Mouse (Mus musculus): ENCODE measurements around the gene Rnf135. TPM values are rescaled to one million over a fixed set of nuclear protein-coding genes. Genes with fewer than 3 reads are reported as not detected.
"Not testable (repeated sequence)": the region's sequence is repeated elsewhere in the genome, so short reads cannot be mapped to it uniquely, and the experiment has no call there.

Gene Rnf135
- polyA plus RNA-seq, 1 experiment: not detected

DNA sequence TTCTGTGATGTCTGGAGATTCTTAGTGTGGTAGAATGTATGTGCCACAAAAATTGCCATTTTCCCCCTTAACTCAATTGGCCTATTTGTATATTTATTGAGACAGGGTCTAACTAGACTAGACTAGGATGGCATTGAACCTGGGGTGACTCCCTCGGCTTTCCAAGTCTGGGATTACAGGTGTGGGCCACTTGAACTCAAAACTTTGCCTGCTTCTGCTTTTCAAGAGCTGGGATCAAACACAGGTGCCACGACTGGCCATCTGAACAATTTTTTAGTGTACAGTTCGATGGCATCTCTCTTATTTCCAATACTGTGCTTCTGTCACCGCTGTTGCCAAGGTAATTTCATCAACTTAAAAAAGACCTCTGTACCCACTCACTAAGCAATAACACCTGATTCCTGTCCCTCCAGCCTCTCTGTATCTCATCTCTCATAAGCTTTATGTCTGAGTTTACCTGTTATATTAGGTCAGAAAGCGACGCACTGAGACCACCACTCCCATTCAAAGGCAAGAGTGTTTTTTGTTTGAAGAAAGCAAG is 950 bp downstream of the Rnf135 start:
- 85% methylated on average over 6 of the region's 6 CpGs for WGBS
- Histone ChIP-seq H3K4me3 (ENCODE audit: insufficient read depth, low read depth, low read length) (no peak overlapping the region), H3K4me1 (ENCODE audit: control insufficient read depth, insufficient read depth, low read length) (peaks cover 7% of the 10 kb centered on the region; the same call in 1 of the 2 replicates), H3K27ac (ENCODE audit: insufficient read depth, low read depth, low read length) (no peak overlapping the region)
- TF ChIP-seq POLR2A (IDR thresholded peaks at IDR 0.05; ENCODE audit: insufficient read depth, low read depth, low read length) (no peak), CTCF (IDR thresholded peaks at IDR 0.05; ENCODE audit: insufficient read depth, low read depth, low read length) (no peak)

DNA sequence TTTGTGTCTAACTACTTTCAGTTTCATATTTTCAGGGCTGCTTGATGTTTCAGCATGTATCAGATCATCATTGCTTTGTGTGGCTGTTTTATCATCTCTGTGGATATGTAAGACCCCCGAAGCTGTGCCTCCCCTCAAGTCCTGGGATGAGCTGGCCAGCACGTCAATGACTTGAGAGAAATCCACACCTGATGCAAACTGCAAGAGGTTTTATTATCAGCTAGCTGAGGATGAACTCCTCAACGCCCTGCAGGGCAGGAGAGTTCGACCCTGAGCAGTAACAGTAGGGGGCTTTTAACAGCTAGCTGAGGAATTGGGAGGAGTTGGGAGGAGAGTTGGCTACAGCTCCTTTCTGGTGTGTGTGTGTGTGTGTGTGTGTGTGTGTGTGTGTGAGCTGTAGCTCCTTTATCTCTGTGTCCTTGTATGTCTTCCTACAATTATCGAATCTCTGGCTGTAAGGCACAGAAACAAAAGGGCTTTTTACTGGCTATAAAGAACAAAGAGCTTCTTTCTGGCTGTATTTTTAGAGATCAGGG is 1.9 kb downstream of the Rnf135 start:
- H3K4me1 ChIP-seq (ENCODE audit: control insufficient read depth, insufficient read depth, low read length); H3K27ac ChIP-seq (ENCODE audit: insufficient read depth, low read depth, low read length); H3K4me3 ChIP-seq (ENCODE audit: insufficient read depth, low read depth, low read length): not testable (repeated sequence)
- WGBS: 35% methylated on average over 5 of the region's 5 CpGs

DNA sequence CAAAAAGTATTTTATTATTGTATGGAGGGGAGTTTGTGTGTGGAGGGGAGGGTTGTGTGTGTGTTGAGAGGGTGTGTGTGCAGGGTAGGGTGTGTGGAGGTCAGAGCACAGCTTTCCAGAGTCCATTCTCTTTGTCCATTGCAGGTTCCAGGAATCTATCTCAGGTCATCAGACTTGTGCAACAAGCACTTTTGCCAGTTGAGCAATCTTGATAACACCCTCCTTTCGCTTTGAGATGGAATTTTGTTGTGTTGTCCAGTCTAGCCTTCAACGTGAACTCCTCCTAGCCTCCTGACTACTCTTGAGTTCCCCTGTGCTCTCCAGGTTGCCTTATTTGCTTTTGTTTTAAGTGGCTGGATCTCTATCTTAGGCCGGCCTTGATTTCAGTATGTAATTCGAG is 6.6 kb downstream of the Rnf135 start:
- Histone ChIP-seq H3K4me3 (ENCODE audit: insufficient read depth, low read depth, low read length) (no peak overlapping the region), H3K27ac (ENCODE audit: insufficient read depth, low read depth, low read length) (no peak overlapping the region), H3K4me1 (ENCODE audit: control insufficient read depth, insufficient read depth, low read length) (0 out of 2 replicates have a peak, but pooled peaks cover 3% of the 10 kb centered on the region)
- 83% methylated on average over 4 of the region's 4 CpGs for WGBS
- no peak for TF ChIP-seq CTCF (IDR thresholded peaks at IDR 0.05; ENCODE audit: insufficient read depth, low read depth, low read length)
- TF ChIP-seq POLR2A (IDR thresholded peaks at IDR 0.05; ENCODE audit: insufficient read depth, low read depth, low read length): no peak

DNA sequence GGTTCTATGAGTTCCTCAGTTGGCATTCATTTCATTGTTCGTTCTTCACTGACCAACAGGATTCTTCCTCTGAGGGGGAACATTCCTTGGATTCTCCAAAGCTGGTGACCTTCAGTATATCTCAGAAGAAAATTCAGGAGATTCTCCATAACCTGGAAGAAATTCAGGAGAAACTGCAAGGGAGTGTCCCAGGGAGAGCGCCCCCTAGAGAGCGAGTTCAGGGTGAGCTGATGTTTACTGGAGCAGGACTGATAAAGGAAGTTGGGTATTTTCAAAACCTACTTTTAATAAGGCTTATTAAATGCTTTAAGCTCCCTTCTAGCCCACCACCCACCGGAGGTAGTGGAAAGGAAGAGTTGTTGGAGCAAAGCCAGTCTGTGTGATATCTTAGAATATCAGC is 10.2 kb downstream of the Rnf135 start:
- Histone ChIP-seq H3K27ac (ENCODE audit: insufficient read depth, low read depth, low read length) (no peak overlapping the region), H3K4me3 (ENCODE audit: insufficient read depth, low read depth, low read length) (no peak overlapping the region), H3K4me1 (ENCODE audit: control insufficient read depth, insufficient read depth, low read length) (no peaks in the 10 kb centered on the region)
- WGBS: 72% methylated on average over 4 of the region's 4 CpGs
- TF ChIP-seq CTCF (IDR thresholded peaks at IDR 0.05; ENCODE audit: insufficient read depth, low read depth, low read length): no peak
- no peak for TF ChIP-seq POLR2A (IDR thresholded peaks at IDR 0.05; ENCODE audit: insufficient read depth, low read depth, low read length)

DNA sequence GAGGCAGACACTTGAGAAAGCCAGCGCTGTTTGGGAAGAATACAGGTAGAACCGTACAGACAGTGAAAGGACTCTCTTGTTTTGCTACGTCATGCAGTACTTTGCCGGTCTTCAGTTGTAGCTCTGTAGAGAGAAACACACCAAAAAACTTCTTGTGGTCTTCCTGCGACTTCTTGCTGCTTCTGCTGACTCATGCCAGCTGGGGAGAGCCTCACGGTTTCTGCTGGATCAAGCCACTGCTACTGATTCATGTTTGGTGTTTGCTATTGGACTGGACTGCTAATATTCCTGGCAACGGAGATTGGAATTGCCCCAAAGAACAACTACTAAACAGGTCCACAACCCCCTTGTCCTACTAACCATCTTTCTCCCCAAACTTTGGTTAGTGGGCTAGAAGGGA is 12.7 kb downstream of the Rnf135 start:
- H3K27ac ChIP-seq (ENCODE audit: insufficient read depth, low read depth, low read length): no peak overlapping the region
- H3K4me1 ChIP-seq (ENCODE audit: control insufficient read depth, insufficient read depth, low read length): no peaks in the 10 kb centered on the region
- WGBS: 90% methylated on average over 7 of the region's 7 CpGs
- H3K4me3 ChIP-seq (ENCODE audit: insufficient read depth, low read depth, low read length): no peak overlapping the region
- no peak for TF ChIP-seq CTCF (IDR thresholded peaks at IDR 0.05; ENCODE audit: insufficient read depth, low read depth, low read length)
- TF ChIP-seq POLR2A (IDR thresholded peaks at IDR 0.05; ENCODE audit: insufficient read depth, low read depth, low read length): no peak

DNA sequence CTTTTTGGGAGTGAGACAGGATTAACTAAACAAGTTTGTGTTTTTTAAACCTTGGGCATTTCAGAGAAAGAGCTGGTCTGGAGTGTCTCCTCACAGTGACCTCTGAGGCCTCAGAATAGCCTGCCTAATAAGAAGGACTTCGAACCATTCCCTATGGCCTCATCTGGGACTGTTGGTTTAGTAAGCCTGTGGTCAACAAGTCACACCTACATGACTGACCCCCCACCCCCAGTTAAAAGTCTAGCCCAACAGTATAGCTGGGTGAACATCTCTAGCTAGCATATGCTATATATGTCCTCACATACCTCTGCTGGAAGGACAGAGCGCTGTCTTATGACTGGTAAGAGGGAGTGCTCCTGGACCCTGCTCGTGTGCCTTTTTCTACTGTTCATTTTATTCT is 15.7 kb downstream of the Rnf135 start:
- H3K4me3 ChIP-seq (ENCODE audit: insufficient read depth, low read depth, low read length): no peak overlapping the region
- TF ChIP-seq CTCF (IDR thresholded peaks at IDR 0.05; ENCODE audit: insufficient read depth, low read depth, low read length) (no peak), POLR2A (IDR thresholded peaks at IDR 0.05; ENCODE audit: insufficient read depth, low read depth, low read length) (no peak)
- no peak overlapping the region for H3K27ac ChIP-seq (ENCODE audit: insufficient read depth, low read depth, low read length)
- no peaks in the 10 kb centered on the region for H3K4me1 ChIP-seq (ENCODE audit: control insufficient read depth, insufficient read depth, low read length)
- 95% methylated on average over 3 of the region's 3 CpGs for WGBS

DNA sequence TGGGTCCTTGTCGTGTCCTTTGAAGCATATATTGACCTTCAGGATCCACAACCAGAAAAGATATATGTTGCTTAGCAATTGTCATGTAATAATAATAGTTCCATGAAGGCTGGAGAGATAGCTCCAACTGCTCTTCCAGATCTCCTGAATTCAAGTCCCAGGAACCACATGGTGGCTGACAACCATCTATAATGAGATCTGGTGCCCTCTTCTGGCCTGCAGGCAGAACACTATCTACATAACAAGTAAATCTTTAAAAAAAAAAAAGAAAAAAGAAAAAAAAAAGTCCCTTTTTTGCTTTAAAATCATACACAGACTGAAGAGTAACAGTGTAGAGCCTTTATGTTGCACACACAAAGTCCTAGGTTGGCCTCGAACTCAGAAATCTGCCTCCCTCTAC is 16.1 kb downstream of the Rnf135 start:
- 96% methylated on average over 2 of the region's 2 CpGs for WGBS

DNA sequence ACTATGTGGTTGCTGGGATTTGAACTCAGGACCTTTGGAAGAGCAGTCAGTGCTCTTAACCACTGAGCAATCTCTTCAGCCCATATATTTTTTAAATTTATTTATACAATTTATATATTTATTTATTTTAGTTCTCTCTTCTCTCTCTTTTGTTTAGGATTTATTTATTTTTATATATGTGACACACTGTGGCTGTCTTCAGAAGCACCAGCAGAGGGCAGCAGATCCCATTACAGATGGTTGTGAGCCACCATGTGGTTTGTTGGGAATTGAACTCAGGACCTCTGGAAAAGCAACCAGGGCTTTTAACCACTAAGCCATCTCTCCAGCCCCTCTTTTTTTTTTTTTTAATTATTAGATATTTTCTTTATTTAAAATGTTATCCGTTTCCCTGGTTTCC is 16.7 kb downstream of the Rnf135 start:
- TF ChIP-seq POLR2A (IDR thresholded peaks at IDR 0.05; ENCODE audit: insufficient read depth, low read depth, low read length): no peak
- TF ChIP-seq CTCF (IDR thresholded peaks at IDR 0.05; ENCODE audit: insufficient read depth, low read depth, low read length): no peak
- Histone ChIP-seq H3K4me1 (ENCODE audit: control insufficient read depth, insufficient read depth, low read length) (no peaks in the 10 kb centered on the region), H3K27ac (ENCODE audit: insufficient read depth, low read depth, low read length) (no peak overlapping the region), H3K4me3 (ENCODE audit: insufficient read depth, low read depth, low read length) (no peak overlapping the region)
- 70% methylated on average over 1 of the region's 1 CpGs for WGBS

More for the DNA sequence above, 16.1 kb downstream of the Rnf135 start:
- no peak for TF ChIP-seq CTCF (IDR thresholded peaks at IDR 0.05; ENCODE audit: insufficient read depth, low read depth, low read length)
- TF ChIP-seq POLR2A (IDR thresholded peaks at IDR 0.05; ENCODE audit: insufficient read depth, low read depth, low read length): no peak
- no peak overlapping the region for H3K27ac ChIP-seq (ENCODE audit: insufficient read depth, low read depth, low read length)
- no peaks in the 10 kb centered on the region for H3K4me1 ChIP-seq (ENCODE audit: control insufficient read depth, insufficient read depth, low read length)
- H3K4me3 ChIP-seq (ENCODE audit: insufficient read depth, low read depth, low read length): no peak overlapping the region

DNA sequence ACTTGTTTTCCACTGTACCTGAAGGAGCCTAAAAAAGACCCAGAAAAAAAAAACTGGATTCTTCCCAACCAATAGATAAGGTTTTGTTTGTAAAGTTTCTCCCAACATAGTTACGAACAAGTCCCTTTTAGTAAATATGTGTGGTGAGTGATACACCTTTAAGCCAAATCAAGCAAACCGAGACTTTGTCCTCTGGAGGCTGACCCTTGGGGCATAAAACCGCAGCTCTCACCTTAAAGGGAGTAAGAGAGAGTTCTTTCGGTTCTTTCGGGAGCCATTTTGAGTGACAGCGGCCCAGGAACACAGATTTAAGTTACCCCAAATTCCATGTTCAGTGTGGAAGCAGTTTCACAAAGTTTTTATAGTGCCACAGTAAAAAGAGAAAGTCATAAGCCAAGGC is 18.6 kb downstream of the Rnf135 start:
- WGBS: 80% methylated on average over 6 of the region's 6 CpGs
- TF ChIP-seq POLR2A (IDR thresholded peaks at IDR 0.05; ENCODE audit: insufficient read depth, low read depth, low read length) (no peak), CTCF (IDR thresholded peaks at IDR 0.05; ENCODE audit: insufficient read depth, low read depth, low read length) (no peak)
- H3K27ac ChIP-seq (ENCODE audit: insufficient read depth, low read depth, low read length): no peak overlapping the region
- H3K4me1 ChIP-seq (ENCODE audit: control insufficient read depth, insufficient read depth, low read length): no peaks in the 10 kb centered on the region
- no peak overlapping the region for H3K4me3 ChIP-seq (ENCODE audit: insufficient read depth, low read depth, low read length)

DNA sequence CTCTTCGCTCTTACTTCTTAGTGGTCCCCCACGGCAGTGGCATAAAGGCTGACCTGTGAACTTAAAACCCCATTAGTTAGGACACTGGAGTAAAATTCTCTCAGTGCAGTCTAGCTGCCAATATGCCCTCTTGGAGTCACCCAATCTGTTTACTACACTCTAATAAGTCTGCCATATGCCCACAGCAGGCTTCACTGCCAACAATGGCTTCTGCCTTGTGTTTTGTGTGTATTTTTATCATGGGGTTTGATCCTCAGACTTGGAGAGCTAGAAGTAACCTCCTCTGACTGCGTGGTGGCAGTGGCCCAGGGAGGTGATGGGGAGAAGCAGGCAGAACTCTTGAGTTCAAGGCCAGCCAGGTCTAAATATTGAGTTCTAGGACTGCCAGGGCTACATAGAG is 20.4 kb downstream of the Rnf135 start:
- no peaks in the 10 kb centered on the region for H3K4me1 ChIP-seq (ENCODE audit: control insufficient read depth, insufficient read depth, low read length)
- no peak for TF ChIP-seq CTCF (IDR thresholded peaks at IDR 0.05; ENCODE audit: insufficient read depth, low read depth, low read length)
- no peak for TF ChIP-seq POLR2A (IDR thresholded peaks at IDR 0.05; ENCODE audit: insufficient read depth, low read depth, low read length)
- H3K27ac ChIP-seq (ENCODE audit: insufficient read depth, low read depth, low read length): no peak overlapping the region
- 86% methylated on average over 3 of the region's 3 CpGs for WGBS
- no peak overlapping the region for H3K4me3 ChIP-seq (ENCODE audit: insufficient read depth, low read depth, low read length)
